Mouse (Mus musculus) midbrain, embryonic 16.5 days (tissue): ENCODE data around the gene Vps37b. TPM values are rescaled to one million over a fixed set of nuclear protein-coding genes. Genes with fewer than 3 reads are reported as not detected.

Experiments
- ATAC-seq: fragments of 200-750 bp; cut with Nextera tagmentation; 2 replicates; pipeline ENCODE4 v1.8.0; 2017; ENCODE audit warnings: moderate TSS enrichment
- H3K27ac ChIP-seq: fragments of 300-500 bp; sonication (generic); 2 replicates; pipeline ENCODE4 v1.5.1; 2014; ENCODE audit warnings: mild to moderate bottlenecking, low read length, mixed read lengths
- H3K27me3 ChIP-seq: fragments of 300-500 bp; sonication (generic); 2 replicates; pipeline ENCODE4 v1.6.1; 2014; ENCODE audit warnings: low read depth, low read length, mixed read lengths; ENCODE audit not compliant: control insufficient read depth, insufficient read depth
- H3K36me3 ChIP-seq: fragments of 300-500 bp; sonication (generic); 2 replicates; pipeline ENCODE4 v1.6.1; 2014; ENCODE audit warnings: mild to moderate bottlenecking, low read length, moderate library complexity, mixed read lengths; ENCODE audit not compliant: control insufficient read depth, insufficient read depth
- H3K4me1 ChIP-seq: fragments of 300-500 bp; sonication (generic); 2 replicates; pipeline ENCODE4 v1.6.1; 2014; ENCODE audit warnings: mild to moderate bottlenecking, low read length, mixed read lengths; ENCODE audit not compliant: control insufficient read depth, insufficient read depth
- H3K4me2 ChIP-seq: fragments of 300-500 bp; sonication (generic); 2 replicates; pipeline ENCODE4 v1.6.1; 2014; ENCODE audit warnings: mild to moderate bottlenecking, low read length, mixed read lengths
- H3K4me3 ChIP-seq: fragments of 300-500 bp; sonication (generic); 2 replicates; pipeline ENCODE4 v1.5.1; 2014; ENCODE audit warnings: low read depth, mild to moderate bottlenecking, low read length, moderate library complexity, mixed read lengths
- H3K9ac ChIP-seq: fragments of 300-500 bp; sonication (generic); 2 replicates; pipeline ENCODE4 v1.6.1; 2014; ENCODE audit warnings: low read depth, low read length, mixed read lengths
- H3K9me3 ChIP-seq: fragments of 300-500 bp; sonication (generic); replicated peaks from 2 replicates; pipeline ENCODE4 v1.6.1; 2014; ENCODE audit warnings: mild to moderate bottlenecking, low read length, mixed read lengths; ENCODE audit not compliant: control insufficient read depth, poor library complexity, severe bottlenecking
- WGBS: fragments of 180-500 bp; shearing (Covaris S2); extraction: QIAGEN DNeasy Blood & Tissue Kit; methylation state at CpG from one replicate; pipeline ENCODE4 v1.1.7; 2014; 5-methylcytosine and 5-hydroxymethylcytosine counted together
- polyA plus RNA-seq: library from polyadenylated mRNA; unstranded; fragments of >200 nt; fragmentation: Nextera tagmentation; extraction: Ambion mirVana; gene quantifications from 2 replicates; pipeline ENCODE4 v1.2.1, GENCODE M21; 2015

Vps37b gene
- polyA plus RNA-seq, 1 experiment from 2014 or later: 59.5 TPM

GRCm38 (mm10) chr5:123987511-123987910, 44.6 kb downstream of the Vps37b start:
- WGBS: 85% methylated on average over 4 of the region's 4 CpGs
- Histone ChIP-seq H3K9ac (no peak overlapping the region), H3K36me3 (peaks cover 2% of the 10 kb centered on the region; the same call in 1 of the 2 replicates), H3K4me3 (no peak overlapping the region), H3K27ac (no peak overlapping the region), H3K4me2 (no peak overlapping the region), H3K27me3 (no peaks in the 10 kb centered on the region), H3K9me3 (no peaks in the 10 kb centered on the region), H3K4me1 (no peaks in the 10 kb centered on the region; the same call in 1 of the 2 replicates)
- ATAC-seq: no peak

DNA sequence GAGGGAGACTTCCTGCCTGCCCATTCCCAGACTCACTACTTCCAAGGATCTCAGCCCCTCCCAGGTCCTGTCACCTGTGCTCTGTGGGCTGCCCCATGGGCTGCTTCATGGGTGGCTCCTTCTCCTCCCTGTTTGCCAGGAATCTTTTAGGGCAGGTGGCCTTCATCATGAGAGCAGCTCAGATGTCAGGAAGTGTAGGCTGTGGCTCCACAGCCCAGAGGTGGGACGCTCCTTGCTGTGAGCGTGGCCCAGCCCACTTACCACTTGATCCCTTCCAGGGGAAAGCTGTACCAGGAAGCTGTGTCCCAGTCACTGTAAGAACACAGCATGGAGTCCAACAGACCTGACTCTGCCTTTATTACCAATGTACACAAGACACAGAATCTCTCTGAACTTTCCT, 45.1 kb downstream of the Vps37b start:
- peaks cover under 1% of the 10 kb centered on the region; the same call in 1 of the 2 replicates for H3K36me3 ChIP-seq
- no peak overlapping the region for H3K4me3 ChIP-seq
- H3K9ac ChIP-seq: no peak overlapping the region
- 89% methylated on average over 2 of the region's 2 CpGs for WGBS
- no peaks in the 10 kb centered on the region; the same call in 1 of the 2 replicates for H3K4me1 ChIP-seq
- no peaks in the 10 kb centered on the region for H3K27me3 ChIP-seq
- no peaks in the 10 kb centered on the region for H3K9me3 ChIP-seq
- no peak for ATAC-seq
- H3K4me2 ChIP-seq: no peak overlapping the region
- no peak overlapping the region for H3K27ac ChIP-seq

GRCm38 (mm10) chr5:123985434-123985833, 46.6 kb downstream of the Vps37b start:
- no peak overlapping the region for H3K4me2 ChIP-seq
- no peak overlapping the region for H3K9ac ChIP-seq
- no peak overlapping the region for H3K4me3 ChIP-seq
- H3K27ac ChIP-seq: no peak overlapping the region
- no peaks in the 10 kb centered on the region for H3K27me3 ChIP-seq
- H3K4me1 ChIP-seq: no peaks in the 10 kb centered on the region; the same call in 1 of the 2 replicates
- 83% methylated on average over 9 of the region's 9 CpGs for WGBS
- H3K9me3 ChIP-seq: no peaks in the 10 kb centered on the region
- H3K36me3 ChIP-seq: no peaks in the 10 kb centered on the region
- no peak for ATAC-seq

- Histone ChIP-seq H3K4me2 (no peak overlapping the region), H3K36me3 (no peaks in the 10 kb centered on the region), H3K4me3 (no peak overlapping the region), H3K27ac (no peak overlapping the region), H3K9ac (no peak overlapping the region), H3K4me1 (no peaks in the 10 kb centered on the region), H3K27me3 (no peaks in the 10 kb centered on the region), H3K9me3 (no peaks in the 10 kb centered on the region)
- ATAC-seq: no peak
- WGBS: 77% methylated on average over 11 of the region's 11 CpGs
Measured at GRCm38 (mm10) chr5:123982838-123983237, 49.2 kb downstream of the Vps37b start.

GRCm38 (mm10) chr5:123981250-123981554, 50.9 kb downstream of the Vps37b start:
- ATAC-seq: no peak
- H3K9ac ChIP-seq: no peak overlapping the region
- H3K27ac ChIP-seq: no peak overlapping the region
- H3K9me3 ChIP-seq: no peaks in the 10 kb centered on the region
- no peaks in the 10 kb centered on the region for H3K36me3 ChIP-seq
- H3K27me3 ChIP-seq: no peaks in the 10 kb centered on the region
- H3K4me1 ChIP-seq: no peaks in the 10 kb centered on the region
- WGBS: 80% methylated on average over 6 of the region's 6 CpGs
- no peak overlapping the region for H3K4me3 ChIP-seq
- no peak overlapping the region for H3K4me2 ChIP-seq

- Histone ChIP-seq H3K4me1 (no peaks in the 10 kb centered on the region), H3K27ac (no peak overlapping the region), H3K9me3 (no peaks in the 10 kb centered on the region), H3K4me3 (no peak overlapping the region), H3K4me2 (no peak overlapping the region), H3K27me3 (no peaks in the 10 kb centered on the region), H3K9ac (no peak overlapping the region), H3K36me3 (no peaks in the 10 kb centered on the region)
- no peak for ATAC-seq
- WGBS: 88% methylated on average over 9 of the region's 9 CpGs
Measured at GRCm38 (mm10) chr5:123980521-123981249, 51.4 kb downstream of the Vps37b start.

- no peak for ATAC-seq
- 63% methylated on average over 4 of the region's 4 CpGs for WGBS
- no peaks in the 10 kb centered on the region for H3K9me3 ChIP-seq
- H3K9ac ChIP-seq: no peak overlapping the region
- H3K27ac ChIP-seq: no peak overlapping the region
- no peak overlapping the region for H3K4me2 ChIP-seq
- H3K4me3 ChIP-seq: no peak overlapping the region
- peaks cover 5% of the 10 kb centered on the region for H3K4me1 ChIP-seq
- H3K36me3 ChIP-seq: no peaks in the 10 kb centered on the region
- no peaks in the 10 kb centered on the region for H3K27me3 ChIP-seq
Measured at GRCm38 (mm10) chr5:123979980-123980369, 52.1 kb downstream of the Vps37b start.

GRCm38 (mm10) chr5:123979221-123979979, 52.7 kb downstream of the Vps37b start:
- Histone ChIP-seq H3K4me3 (no peak overlapping the region), H3K36me3 (no peaks in the 10 kb centered on the region), H3K27ac (no peak overlapping the region), H3K27me3 (no peaks in the 10 kb centered on the region), H3K4me1 (peaks cover 11% of the 10 kb centered on the region), H3K4me2 (no peak overlapping the region), H3K9ac (no peak overlapping the region), H3K9me3 (no peaks in the 10 kb centered on the region)
- 68% methylated on average over 18 of the region's 18 CpGs for WGBS
- no peak for ATAC-seq

- 81% methylated on average over 5 of the region's 5 CpGs for WGBS
- no peak overlapping the region for H3K27ac ChIP-seq
- no peak overlapping the region for H3K9ac ChIP-seq
- ATAC-seq: no peak
- no peaks in the 10 kb centered on the region for H3K9me3 ChIP-seq
- H3K36me3 ChIP-seq: no peaks in the 10 kb centered on the region
- no peak overlapping the region for H3K4me3 ChIP-seq
- peaks cover 13% of the 10 kb centered on the region for H3K4me1 ChIP-seq
- H3K4me2 ChIP-seq: no peak overlapping the region
- H3K27me3 ChIP-seq: no peaks in the 10 kb centered on the region
Measured at GRCm38 (mm10) chr5:123978131-123978530, 53.9 kb downstream of the Vps37b start.
